Mouse (Mus musculus) gastrocnemius, adult 8-10 months (tissue): ENCODE results near the gene Cilp2. TPM values are rescaled to one million over a fixed set of nuclear protein-coding genes. Genes with fewer than 3 reads are reported as not detected.

ENCODE experiments used
- DNase-seq, 2 experiments: peaks; one replicate each; pipeline ENCODE4 v3.0.0; 2022; ENCODE audit warnings: low spot score in 2 of 2
- total RNA-seq, 4 experiments: library from RNA; stranded (reverse); gene quantifications; 2 replicates each; pipeline ENCODE4 v1.2.4; 2022

Gene Cilp2
- total RNA-seq = 1 to 10 TPM; 1.2 to 6.0 (median 2.1) TPM

DNA sequence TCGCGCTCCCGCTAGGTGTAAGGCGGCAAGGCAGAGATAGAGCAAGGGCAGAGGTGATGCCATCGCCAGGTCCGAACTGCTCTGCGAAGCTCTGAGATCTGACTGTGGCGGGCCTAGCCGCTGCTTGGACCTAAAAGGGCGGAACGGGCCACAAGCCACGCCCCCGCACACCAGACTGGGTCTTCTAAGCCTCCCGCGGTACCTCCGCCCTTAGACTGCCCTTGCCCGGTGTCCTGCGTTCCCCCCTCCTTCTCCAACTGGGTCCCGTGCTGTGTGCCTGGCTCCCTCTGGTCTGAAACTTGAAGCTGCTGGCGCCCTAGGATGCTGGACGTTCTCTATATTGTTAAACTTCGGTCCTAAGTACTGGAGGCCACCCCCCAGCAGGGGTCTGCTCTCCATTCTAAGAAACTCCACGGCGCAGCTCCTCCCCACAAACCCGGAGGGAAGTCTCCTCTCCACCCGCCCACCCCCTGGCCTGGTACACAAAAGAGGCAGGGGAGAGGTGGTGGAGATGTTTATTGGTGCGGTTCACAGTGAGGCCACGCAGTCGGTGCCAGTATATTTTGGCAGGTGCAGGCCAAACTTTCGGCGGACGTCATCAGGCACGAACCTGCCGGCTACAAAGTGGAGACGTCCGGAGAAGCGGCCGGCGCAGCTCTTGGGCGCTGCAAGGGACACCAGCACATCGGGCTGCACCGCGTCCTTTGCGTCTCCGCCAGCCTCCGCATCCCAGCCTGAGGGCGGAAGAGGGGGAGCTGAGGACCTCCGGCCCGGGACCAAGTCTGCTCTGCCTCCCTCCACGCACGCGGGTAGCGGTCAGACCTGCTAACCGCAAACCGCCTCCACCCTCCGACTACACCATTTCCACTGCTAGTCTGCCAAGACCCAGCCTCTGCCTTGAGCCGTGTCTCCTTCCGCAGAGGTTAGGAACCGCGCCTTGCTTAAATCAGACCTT is at the start of gene Cilp2:
TSS of gene Cilp2 (minus strand) at position 399 of the 955 bp plus-strand sequence.
- DNase-seq = peak in 1 of 2 experiments; percentile 58

DNA sequence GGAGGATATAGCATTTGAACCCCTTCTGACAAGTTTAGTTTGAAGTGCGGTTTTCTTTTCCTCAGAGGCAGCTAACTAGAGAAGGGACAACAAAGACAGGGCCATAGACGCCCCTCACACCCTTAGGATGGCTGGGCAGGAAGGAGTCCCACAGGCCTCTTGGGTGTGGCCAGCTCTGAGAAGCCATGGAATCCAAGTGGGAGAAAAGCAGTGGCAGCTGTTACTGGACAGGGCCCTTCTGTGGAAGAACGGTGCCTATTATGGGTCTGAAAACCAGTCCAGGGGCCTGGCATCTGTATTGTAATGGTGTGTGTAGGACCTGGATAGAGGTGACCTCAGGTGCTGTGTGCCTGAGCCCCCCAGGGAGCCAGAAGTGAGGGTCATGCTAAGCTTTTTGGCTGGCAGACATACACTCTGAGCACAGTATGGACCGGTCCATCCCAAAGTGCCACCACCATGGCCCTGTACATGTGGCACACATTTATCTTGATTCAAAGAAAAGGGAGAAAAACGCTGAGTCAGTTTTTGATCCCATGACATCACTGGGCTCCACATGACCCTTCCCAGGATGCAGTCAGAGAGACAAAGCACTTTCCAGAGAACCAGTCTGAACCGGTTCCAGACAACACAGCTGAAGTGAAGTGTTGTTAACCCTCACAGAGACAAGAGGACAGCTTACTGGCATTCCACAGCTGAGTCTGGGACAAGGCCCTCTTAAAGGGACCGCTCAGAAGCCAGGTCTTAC is 48.7 kb upstream of the Cilp2 start:
- no peak for DNase-seq

DNA sequence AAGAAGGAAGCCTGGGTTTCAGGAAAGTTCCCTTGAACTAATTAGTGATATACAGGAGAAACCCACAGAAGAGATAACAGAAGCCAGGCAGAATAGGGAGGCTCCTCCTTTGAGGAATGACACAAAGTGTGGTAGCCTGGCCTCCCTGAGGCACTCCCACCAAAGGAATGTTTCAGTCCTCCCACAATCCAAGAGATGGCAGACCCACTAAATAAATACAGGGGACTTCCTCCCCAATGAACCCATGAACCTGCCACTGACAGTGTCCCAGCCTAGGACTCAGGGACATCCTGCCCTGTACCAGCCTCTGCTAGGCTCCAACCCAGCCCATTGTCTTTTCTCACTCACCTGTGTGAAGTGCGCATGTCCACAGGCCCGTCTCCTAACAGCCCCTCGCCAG is 47.9 kb upstream of the Cilp2 start:
- DNase-seq = no peak

DNA sequence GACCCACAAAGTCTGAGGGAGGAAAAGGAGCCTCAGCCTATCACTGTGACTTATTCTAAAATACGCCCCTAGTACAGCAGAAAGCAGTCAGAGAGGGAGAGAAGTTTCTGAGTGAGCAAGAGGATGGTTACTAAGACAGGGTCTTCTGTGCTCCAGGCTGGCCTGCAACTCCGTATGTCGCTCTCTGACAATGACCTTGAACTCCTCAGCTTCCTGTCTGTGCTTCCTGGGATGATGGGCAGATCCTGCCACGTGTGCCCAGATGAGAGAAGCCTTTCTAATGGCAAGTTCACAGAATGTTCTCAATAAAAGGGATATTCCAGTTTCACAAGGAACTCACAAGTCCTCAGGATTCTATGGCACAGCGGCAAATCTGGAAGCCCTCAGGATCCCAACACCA is 47.1 kb upstream of the Cilp2 start:
- no peak for DNase-seq

DNA sequence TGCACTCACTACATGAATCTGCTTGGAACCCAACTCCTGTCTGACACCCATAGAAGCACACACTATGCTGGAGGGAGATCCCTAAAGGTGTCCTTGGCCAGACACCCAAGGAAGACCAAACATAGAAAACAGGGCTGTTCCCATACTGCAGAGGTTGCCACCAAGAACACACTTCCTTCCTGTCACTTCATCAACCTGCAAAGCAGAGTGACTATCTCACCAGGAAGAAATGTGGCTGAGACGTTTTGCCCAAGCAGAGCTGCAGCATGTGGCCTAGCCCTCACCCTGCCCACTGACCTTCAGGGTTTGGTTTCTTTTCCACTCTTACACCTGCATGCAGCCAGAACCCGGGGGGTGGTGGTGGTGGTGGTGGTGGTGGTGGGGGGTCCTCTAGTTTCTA is 46.3 kb upstream of the Cilp2 start:
- DNase-seq = no peak

DNA sequence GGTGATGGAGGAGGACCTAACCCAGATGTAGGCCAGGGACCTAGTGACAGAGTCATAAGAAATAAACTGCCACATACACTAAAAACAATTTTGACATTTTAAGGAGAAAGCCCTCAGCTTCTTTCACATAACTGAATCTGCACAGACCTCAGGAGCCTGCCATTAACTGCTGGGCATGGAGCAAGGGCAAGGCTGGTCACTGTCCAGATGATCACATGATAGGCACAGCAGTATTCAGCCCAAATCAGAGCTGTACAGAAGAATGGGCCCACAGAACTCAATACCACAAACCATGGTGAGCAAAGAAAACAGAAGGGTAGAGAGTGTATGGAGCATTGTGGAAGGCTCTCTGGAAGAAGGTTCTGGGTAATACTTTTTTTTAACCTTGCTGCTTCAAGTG is 39.4 kb upstream of the Cilp2 start:
- DNase-seq = no peak

DNA sequence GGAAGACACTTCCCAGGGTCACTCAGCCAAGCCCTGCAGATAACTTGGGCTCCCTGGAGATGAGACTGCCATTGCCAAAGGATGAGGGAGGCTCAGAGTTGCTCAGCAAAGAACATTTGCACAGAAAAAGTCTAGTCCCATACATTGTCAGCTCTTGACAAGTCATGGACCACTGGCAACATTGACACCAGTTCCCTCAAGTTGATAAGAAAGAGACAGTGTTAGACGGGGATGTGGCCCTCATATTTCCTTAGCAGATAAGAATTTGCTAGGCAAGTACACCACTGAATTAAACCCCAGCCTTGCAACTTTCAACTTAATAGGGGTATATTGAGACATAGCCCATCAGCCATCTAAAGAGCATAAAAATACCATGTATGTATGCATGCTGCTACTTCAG is 36.5 kb upstream of the Cilp2 start:
- DNase-seq = no peak

DNA sequence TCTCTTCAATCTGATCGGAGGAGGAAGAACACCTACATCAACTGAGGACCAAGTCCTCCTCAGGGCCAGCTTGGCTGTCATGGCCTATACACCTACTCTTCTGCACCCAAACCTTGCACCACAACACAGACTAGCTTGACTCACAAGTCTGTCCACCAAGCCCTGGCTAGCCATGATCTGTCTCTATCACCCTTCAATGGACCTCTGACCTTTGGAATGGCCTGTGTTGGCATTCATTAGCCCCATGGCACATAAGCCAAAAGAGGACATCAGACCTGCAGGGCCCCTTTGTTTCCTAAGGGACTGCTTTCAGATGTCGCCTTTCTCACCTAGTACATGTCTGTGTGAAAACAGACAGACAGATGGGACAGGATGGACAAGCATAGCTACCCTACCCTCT is 33.7 kb upstream of the Cilp2 start:
- DNase-seq = no peak

DNA sequence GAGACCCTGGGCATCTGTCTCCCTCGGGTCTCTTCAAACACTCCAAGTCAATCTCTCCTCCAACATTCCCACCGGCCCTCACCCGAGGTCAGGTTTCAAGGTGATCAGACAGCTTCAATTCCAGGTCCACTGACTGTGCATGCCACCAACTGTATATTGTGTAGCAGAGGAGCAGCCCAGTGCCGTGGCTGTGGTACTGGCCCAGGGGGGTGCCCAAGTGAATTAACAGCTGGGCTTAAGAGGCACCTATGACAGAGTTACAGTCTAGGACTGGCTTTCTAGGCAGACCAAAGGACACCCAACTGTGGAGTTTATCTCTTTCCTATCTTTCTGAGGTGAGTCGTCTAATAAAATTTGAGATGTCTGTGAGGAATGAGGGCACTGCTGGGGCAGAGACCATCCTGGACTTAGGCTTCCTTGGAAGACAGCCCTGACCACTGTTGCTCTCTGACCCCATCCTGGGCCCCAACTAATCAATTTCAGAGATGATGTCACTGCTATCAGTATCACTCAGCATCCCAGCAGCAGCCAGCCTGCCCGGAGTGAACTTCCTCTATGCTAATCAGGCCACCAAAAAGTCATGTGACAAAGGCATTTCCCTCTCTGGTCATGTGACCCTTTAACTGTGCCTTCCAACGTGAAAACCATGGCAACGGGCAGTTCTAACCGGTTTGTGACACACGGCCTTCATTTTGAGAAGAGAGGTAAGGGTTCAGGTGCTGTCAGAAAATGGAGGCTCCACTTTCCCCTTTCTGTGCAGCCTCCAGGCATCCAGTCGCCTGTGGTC is 32.6 kb upstream of the Cilp2 start:
- DNase-seq = no peak

DNA sequence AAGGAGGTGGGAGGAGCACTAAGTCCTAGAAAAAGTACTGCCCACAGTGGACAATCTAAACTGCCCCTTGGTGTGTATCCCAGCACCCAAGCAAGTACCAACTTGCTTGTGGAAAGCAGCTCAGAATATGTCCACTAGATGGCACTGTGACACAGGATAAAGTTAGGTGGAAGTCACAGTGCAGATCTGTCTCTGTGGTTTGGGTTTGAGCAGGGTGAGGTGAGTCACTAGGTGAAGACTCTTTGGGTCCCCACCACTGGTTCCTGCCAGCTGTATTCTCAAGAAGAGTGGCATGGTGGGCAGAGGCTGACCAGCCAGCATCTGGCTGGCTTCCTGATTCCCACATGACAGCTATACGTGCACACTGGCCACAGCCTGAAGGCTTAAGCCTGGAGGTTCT is 31.5 kb upstream of the Cilp2 start:
- peak in 1 of 2 experiments; percentile 52 for DNase-seq

DNA sequence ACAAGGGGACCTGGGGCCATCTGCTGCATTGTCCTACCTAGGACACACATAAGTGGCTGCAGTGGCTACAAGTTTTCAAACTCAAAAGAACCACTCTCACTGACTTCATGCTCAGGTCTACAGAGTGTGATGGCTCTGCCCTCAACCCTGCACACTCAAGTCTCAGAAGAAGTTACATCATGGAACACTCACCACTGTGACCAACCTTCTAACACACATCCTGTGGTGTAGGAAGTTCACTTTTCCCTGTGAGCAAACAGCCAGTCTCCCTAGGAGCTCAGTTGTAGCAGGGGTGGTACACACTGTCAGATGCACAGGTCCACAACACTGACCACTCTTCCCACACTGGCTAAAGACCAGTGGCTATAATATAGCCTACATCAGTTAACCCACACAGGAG is 31.0 kb upstream of the Cilp2 start:
- DNase-seq = no peak

DNA sequence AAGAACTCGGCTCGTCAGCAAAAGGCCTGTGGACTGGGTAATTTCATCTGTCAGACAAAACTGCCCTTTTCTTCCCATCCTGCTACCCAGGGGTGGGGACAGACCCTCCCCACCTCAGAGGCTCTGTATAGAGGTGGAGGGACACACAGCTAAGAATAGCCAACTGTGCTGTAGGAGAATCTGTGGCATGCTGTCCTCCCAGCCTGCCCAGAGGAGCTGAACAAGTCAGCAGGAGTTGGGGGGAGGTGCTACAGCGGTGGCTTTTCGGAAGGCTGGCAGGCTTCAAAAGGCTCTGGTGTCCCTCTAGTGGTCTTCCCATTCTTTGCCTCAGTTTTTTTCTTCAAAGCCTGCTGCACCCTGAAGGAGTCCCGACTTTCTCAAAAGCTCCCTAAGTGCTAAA is 28.3 kb upstream of the Cilp2 start:
- DNase-seq = peak in 1 of 2 experiments; percentile 18

DNA sequence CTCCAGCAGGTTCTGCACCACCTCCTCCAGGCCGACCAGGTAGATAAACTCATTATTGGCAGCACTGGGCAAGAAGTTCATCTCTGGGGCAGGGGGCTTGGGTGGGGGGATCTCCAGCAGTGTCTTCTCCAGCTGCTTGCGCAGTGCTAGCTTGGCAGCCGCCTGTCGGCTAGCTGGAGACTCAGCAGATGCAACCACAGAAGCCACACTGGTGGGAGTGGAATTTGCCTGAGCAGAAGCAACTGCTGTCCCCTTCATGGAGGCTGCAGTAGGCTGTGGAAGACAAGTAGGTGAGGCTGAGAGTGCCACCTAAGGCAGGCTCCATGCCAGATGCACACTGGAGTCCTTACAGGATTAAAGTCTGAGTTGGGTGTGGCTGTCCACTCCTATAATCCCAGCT is 27.0 kb upstream of the Cilp2 start:
- no peak for DNase-seq

DNA sequence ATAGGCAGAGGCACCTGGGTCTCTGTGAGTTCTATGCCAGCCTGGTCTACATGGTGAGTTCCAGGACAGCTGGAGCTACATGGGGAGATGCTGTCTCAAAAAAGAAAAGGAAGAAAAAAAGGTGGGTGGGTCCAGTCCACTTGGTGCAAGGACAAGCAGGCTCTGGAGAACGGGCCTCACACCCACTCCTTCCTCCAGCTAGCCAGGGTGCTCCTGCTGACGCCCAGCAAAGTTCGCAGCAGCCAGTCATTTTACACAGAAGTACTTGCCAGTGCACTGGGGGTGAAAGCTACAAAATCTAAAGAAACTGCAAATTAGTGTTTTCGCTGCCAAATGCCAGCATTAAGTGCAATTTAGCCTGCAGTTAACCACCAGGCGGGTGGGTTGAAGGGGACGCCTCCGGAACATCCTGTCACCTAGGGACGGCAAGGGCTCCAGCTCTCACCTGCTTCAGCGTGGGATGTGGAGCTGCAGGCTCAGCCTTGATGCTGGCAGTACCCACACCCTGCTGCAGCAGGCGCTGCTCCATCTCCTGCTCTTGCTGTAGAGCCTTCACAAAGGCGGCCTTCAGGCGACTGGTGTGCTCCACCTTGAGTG is 25.1 kb upstream of the Cilp2 start:
- no peak for DNase-seq

DNA sequence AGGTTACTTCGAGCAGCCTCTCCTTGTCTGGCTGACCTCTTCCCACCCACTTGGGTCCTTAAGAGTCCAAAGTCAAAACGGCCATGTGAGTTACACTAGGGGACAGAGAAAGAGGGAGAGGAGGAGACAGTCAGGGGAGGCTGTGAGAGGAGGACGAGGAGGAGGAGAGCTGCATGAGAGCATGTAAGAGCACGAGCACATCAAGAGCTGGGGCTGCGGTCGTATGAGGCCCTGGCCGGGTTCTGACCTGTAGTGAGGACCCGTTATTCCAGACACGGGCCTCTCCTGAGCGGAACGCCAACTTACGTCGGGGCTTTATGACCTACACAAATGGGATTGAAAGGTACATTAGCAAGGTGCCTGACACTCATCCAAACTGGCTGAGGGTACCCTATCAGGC is 24.4 kb upstream of the Cilp2 start:
- no peak for DNase-seq

DNA sequence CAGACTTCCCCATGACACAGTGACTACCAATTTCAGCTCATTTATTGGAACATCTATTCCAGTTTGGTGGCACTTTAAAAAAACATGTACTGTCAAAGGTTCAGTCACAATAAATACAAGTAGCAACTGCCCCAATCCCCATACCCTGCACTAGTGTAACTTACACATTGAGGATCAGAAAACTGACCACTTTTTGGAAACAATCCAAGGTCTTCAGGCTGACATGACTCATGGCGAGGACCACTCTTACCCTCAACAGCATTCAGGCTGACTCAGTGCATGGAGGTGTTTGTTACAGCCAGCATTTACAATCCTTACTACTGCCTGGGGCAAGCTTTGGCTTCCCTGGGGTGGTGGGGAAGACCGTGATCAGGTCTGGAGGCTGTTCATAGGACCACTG is 19.6 kb upstream of the Cilp2 start:
- no peak for DNase-seq

DNA sequence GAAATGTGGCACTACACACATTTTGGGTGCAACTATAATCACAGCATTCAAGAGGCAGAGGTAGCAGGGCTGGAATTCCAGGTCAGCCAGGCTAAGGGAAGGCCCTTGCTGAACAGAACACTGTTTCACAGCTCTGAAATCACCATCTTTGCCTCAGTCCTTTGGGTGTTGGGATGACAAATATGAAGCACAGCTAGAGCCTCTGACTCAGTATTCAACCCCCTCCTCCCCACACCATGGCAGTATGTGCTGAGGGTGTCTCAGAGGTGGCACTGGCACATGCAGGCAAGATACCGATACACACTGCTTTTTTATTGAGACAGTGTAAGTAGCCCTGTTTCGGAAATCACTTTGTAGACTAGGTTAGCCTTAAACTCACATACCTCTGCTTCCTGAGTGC is 18.8 kb upstream of the Cilp2 start:
- DNase-seq = no peak

DNA sequence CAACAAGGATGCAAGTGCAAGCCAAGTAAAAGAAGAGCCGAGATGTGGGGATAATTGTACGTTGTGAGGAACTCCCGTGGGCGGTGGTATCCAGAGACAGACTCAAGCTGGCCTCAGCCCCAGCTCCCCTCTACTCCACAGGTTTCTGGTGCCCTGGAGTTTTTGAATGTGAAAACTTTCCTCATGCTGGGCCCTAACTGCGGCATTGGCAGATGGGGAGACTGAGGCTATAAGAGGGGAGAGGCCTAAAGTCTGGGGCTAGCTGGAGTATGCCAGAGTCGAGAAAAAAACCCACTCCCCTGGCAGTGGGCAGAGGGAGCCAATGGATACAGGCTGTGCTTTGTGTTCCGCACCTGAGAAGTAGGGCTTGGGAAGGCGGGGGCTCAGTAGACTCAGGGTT is 16.6 kb upstream of the Cilp2 start:
- no peak for DNase-seq

DNA sequence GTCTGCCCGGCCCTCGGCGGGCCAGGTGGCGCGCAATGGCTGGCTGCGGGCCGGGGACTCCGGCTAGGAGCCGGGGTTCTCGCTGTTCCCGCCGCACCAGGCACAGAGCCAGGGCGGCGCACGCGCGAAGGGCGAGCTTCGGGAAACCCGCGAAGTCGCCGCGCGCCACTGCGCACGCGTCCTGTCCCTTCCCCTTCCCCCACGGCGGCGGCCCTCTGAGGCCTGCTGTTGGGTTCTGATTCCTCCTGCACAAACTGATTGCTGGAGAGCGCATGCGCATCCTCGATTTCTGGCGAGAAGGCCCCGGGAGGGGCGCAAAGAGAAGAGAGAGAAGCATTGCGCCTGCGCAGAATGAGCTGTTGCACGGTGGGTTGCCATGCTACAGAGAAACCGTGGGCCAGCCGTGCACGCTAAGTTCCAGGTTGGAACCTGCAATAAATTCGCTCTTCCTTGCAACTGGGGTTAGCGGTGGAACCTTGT is 15.6 kb upstream of the Cilp2 start:
- peak; percentile 96 to 99 for DNase-seq

DNA sequence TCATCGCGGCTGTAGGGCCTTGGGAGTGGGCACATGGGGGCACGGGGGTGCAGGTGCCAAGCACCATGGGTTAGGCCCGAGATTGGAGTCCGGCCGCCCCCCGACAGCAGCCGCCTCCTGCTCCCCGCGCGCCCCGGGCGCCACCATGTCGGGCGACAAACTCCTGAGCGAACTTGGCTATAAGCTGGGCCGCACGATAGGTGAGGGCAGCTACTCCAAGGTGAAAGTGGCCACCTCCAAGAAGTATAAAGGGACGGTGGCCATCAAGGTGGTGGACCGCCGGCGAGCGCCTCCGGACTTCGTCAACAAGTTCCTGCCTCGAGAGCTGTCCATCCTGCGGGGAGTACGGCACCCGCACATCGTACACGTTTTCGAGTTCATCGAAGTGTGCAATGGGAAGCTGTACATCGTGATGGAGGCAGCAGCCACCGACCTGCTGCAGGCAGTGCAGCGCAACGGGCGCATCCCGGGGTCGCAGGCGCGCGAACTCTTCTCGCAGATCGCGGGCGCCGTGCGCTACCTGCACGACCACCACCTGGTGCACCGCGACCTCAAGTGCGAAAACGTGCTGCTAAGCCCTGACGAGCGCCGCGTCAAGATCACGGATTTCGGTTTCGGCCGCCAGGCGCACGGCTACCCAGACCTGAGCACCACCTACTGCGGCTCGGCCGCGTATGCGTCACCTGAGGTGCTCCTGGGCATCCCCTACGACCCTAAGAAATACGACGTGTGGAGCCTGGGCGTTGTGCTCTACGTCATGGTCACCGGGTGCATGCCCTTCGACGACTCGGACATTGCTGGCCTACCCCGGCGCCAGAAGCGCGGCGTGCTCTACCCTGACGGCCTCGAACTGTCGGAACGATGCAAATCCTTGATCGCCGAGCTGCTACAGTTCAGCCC is 14.9 kb upstream of the Cilp2 start, which contains the start of the genes Tssk6, Ndufa13 and Yjefn3:
TSS of gene Tssk6 (plus strand) at position 22 of the 900 bp plus-strand sequence.
TSS of gene Ndufa13 (minus strand) at position 396 of the 900 bp plus-strand sequence.
TSS of gene Yjefn3 (minus strand) at position 550 of the 900 bp plus-strand sequence.
- DNase-seq = peak in 1 of 2 experiments; percentile 28
